Mouse (Mus musculus): Measurements from ENCODE around the gene Zfhx3. TPM values are rescaled to one million over a fixed set of nuclear protein-coding genes. Genes with fewer than 3 reads are reported as not detected.

Gene Zfhx3
- polyA plus RNA-seq, 1 experiment, result 1.5 TPM

DNA sequence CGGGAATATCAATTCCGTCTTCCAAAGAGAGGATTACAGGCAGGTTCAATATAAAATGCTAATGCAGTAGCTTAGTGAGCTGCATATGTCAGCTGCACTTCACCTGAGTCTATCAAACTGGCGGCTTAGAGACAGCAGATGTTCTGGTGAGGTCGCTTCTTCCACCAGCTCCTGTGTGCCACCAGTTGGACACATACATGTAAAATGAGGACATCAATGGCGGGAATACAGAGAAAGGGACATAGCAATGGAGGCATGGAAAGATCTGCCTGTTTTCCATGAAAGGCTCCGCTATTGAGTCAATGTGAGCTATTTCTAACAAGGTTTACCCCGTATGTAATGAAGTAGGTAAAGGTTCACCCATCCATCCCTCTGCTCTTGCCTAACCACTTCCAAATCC, 587.0 kb downstream of the Zfhx3 start:
- DNase-seq (ENCODE audit: extremely low spot score in 1 of 2, low spot score in 1 of 2), result no peak

DNA sequence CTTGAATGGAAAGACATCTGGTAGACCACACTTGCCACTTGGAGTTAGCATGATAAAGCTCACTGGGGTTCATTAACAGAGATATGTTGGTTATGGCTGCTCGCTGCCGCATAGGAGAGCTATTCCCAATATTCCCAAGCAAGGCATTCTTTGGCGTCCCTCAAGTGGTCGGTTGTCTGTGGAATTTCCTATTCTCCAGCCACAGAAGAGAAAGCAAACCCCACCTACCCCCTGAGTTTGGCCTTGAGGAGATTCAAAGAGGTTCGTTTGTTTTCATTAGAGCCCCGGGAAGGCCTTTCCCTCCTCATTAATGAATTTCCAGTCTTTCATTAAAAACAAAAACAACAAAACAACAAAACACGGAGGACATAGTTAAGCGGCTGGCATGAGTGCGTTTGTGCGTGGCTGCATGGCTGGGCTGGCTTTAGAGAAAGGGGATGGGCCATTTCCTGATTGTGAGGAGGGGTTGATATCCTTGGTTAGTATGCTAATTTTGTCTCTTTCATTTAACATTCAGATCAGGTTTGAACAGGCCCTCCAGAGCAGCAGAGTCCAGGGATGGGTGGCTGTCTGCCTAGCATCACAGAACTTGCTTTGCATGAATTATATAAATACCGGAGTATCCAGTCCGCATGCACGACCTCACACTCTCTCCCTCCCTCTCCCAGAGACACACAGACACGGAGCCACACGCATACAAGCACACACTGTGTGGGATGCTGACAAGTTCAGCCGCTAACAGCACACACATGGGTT, 592.9 kb downstream of the Zfhx3 start:
- DNase-seq (ENCODE audit: extremely low spot score in 1 of 2, low spot score in 1 of 2), result no peak

DNA sequence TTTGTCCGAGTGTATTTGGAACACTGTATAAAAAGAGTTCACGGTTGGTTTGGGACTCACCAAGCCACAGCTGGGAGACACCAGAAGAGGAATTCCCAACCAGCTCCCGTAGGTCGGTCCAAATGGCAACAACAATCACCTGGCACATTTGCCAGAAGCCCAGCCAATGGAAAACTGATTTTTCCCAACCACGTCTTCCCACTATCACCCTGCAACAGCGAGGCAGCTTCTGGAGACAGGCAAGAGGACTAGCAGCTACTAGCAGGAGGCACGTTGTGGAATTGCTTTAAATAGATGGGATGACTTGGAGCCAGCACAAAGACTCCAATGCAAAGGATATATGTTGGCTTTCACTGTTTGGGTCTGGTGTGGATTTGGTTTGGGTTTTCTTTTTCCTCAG, 593.7 kb downstream of the Zfhx3 start:
- DNase-seq (ENCODE audit: extremely low spot score in 1 of 2, low spot score in 1 of 2), result peak; percentile 28 to 46

DNA sequence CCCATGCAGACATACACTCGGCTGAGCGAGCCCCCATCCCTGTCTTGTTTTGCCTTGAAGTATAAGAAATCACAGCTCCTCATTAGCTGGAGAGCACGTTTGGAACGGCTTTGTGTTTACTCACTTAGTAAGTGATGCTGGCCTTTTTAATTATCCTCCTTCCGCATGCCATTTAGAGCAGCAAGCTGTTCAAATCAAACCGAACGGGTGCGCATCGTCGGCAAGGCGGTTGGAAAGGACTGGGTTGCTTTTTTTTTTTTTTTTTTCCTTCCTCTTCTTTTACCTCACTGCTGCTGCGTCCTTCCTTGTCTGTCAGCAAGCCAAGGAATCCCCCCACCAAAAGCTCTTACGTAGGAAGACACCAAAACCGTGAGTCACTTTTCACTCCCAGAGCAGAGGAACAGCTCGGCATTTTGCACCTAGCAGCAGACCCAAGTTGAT, 594.5 kb downstream of the Zfhx3 start:
- peak in 1 of 2 experiments; percentile 48 for DNase-seq (ENCODE audit: extremely low spot score in 1 of 2, low spot score in 1 of 2)

DNA sequence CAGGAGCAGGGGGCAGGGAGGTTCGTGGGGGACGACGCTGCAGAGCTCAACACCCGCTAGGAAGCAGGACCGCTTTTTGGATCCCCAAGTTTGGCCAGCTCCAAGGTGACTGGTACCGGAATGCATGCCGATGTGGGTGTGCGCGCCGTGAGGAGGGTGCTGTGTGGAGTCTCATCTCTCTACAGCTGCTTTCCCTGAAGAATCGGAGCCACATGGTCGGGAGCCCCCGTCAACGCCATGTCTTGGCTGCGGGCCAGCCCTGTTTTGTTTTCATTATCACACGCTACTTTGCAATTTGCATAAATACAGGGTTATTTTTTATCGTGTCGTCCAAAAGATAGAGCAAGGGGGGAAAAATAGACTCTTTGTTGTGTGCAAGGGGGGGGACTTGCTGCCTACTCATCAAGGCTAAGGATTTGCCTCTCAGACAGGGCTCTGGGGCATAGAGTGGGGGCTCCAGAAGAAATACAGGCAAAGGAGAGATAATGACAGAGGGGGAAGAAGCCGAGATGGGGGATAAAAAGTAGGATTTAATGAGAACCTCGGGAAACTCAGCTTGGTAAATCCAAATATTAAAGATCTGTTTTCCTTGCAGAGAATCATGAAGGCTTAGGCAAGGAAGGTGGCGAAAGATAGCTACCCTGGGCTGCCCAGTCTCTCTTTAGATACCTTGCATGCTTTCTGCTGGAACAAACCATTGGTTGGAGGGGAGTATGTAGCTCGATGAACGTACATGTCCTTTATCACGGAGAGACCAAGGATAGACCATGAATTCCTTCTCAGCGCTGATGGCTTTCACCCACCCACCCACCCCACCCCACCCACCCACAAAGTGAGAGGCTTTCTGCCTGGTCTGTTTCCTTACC, 595.5 kb downstream of the Zfhx3 start:
- peak in 1 of 2 experiments; percentile 43 for DNase-seq (ENCODE audit: extremely low spot score in 1 of 2, low spot score in 1 of 2)

DNA sequence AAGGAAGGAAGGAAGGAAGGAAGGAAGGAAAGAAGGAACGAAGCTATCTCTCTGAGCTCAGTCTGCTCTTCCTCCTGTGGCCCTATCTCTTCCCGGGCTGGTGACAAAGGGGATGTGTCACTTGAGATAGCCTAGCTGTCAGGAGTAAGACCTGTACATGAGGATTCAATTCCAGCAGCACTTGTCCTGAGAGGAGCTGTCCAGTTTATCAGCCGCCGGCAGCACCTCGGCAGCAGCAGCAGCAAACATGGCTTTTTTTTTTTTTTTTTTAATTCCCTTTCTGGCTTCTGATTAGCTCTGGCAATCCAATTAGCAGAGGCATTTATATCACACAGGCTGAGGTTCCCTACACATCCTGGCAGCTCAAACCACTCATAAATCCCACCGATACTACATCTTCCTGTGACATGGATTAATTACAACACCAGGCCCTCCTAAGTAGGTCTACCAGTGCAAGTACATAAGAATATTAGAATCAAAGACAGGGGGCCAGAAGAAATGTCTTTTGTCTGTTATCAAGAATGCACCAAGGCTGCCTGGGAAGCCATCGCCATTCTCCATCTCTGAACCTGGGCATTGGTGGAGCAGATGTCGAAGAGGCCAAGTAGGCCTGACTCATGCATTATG, 596.6 kb downstream of the Zfhx3 start:
- no peak for DNase-seq (ENCODE audit: extremely low spot score in 1 of 2, low spot score in 1 of 2)

DNA sequence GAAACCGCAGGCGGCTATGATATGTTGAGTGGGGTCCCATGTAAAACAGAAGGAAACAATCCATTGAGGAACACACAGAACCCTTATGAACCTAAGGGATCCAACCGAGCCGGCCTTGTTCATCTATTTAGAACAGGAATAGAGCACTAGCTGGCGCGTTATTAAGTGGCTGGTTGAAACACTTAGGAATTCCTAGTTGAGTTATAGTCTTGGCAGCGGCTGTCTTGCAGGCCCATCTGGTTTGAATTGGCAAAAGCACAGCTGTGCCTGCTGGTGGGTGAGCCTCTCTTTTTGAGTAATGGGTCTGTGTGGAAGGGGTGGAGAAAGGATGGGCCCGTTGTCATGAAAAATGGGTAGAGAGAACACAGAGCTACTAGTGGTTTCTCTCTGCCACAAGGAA, 610.1 kb downstream of the Zfhx3 start:
- DNase-seq (ENCODE audit: extremely low spot score in 1 of 2, low spot score in 1 of 2), result no peak

DNA sequence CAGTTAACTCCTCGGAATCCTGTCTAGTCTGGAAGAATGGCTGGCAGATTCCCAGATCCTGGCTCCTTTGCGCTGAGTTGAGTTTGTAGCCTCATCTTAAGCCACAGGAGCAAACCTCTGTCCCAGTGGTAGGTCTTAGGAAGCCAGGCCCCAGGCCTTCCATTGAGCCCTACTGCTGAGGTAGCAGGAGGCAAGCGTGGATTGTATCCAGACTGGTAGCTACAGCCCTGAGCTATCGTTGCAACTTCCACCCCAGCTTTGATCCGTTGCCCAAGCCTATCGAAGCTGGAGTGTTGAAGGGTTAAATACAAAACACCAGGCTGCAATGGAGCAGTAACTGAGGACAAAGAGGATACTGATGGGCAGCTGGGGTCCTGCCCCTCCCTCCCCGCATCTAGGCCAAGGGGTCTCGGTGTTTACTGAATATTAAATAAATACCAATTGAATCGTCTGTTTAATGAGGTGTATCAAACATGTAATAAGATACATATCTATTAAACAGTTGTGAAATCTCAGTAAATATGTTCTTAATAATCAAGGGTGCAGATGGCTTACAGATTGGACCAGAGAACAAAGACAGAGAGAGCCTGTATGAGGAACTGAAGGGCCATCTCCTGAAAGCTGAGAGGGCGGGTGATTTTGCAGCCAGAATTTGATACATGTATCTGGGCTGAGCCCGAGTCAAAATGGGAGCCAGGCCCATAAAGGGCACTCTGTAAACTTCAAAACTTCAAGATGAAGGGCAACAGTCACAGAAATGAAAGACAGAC, 611.5 kb downstream of the Zfhx3 start:
- no peak for DNase-seq (ENCODE audit: extremely low spot score in 1 of 2, low spot score in 1 of 2)

DNA sequence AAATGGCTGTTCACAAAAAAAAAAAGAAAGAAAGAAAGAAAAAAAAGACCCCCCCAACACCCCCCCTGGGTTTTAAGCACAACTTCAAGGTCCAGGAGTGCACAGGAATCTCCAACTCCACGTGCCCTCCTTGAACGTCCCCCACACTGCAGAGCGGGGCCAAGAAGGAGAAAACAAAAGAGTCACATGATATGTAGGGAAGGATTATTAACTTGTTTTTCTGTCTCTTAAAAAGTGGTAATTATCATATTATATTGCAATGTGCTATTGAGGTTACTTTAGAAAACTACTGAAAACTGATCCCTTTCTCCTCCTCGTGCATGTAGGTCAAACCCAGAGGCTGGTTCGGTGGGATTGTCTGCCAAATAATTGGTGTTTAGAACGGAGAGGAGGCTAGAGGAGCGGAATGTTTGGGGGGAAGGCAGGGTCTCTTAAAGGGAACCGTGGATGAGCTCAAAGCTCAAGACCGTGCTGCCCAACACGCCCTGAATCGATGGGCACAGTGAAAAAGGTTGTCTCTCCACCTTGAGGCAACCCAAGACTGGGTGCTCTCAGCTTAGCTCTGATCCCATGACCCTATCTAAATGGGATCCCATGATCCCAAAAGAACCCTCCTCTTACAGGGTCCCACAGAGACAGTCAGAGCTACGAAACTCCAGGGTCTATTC, 612.3 kb downstream of the Zfhx3 start:
- no peak for DNase-seq (ENCODE audit: extremely low spot score in 1 of 2, low spot score in 1 of 2)

DNA sequence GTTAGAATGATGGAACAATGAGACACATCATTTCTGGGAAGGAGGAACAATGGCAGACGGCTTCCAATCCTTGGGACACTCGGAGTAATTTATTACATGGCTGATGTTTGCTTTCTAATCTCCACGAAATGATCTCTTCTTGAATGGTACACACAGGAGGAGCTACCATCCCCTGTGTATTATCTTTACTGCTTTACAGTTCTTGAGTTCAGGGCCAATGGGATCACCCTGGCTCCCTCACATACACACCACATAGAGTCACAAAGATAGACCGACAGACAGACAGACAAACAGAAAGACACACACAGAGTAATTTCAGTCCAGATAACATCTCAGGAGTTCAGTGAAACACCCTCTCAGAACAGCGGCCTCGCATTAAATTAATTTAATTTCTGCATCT, 621.0 kb downstream of the Zfhx3 start:
- DNase-seq (ENCODE audit: extremely low spot score in 1 of 2, low spot score in 1 of 2), result no peak

DNA sequence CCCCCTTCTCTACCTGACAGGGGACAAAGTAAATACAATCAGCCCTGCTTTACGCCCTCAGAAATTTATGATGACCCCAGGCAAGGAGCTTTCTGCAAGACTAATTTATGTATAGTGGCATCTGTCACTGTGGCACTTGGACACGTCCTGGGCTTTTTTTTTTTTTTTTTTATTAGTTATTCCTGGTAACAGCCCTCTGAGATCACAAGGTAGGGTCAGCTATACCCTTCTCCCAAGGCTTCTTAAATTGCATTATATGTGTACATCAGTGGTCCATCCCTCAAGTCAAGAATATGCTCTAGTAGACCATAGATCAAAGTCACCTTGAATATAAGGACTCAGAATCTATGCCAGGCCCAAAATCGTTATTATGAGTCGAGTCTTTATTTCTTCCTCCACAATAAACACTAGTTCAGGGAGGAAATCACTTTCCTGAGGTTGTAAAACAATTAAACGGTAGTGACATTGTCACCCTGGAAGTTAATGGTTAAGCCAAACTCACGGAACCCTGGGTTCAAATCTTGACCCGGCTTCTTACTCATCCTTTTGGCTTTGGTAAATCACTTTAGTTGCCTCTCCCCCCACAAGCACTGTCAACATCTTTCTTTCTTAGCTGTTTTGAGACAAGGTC, 621.6 kb downstream of the Zfhx3 start:
- no peak for DNase-seq (ENCODE audit: extremely low spot score in 1 of 2, low spot score in 1 of 2)

DNA sequence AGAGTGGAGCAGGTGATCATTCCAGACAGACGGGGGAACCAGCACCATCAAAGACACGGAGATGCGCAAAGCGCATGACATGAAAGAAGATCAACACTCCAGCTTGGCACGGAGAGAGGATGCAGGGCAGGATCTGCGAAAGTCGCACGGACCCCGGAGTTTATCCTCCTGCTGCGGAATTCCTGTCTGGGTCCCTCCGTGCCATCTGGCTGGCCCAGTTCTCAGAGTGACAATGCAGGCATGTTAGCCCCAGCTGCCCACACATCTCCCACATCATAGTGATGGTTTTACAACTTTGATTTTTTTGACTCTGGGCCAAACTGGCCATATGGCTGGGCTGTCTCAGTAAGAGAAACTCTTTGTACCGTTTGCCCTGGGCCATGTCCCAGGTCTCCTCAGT, 623.6 kb downstream of the Zfhx3 start:
- peak; percentile 26 to 67 for DNase-seq (ENCODE audit: extremely low spot score in 1 of 2, low spot score in 1 of 2)

DNA sequence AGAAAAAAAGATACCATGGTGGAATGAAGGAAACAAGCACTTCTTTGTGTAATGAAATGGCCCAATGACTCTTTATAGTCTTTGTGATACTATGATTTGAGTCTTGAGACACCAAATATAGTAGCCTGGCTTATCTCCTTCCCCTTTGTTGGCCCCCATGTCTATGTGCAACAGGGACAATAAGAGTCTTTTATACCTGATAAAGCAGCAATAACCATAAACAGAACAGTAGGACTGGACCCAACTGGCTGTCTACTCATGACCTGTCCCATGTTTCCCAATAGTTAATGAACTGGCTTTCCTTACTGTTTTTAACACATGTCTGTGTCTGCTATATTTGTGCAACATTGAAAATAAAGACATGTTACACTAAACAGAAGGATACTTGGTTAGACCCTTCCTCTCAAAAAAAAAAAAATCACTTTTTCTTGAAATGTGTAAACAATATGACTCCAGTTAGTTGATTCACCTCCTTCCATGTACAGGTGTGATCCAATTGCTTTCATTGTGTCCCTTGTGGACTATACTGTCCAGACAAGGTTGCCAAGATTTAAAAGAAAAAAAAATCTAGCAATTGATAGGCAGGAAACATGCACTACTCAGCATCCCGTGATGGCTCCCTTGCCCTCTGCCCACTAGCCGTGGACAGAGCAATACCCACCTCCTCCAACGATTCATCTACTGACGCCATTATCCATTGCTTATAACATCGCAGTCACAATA, 631.0 kb downstream of the Zfhx3 start:
- no peak for DNase-seq (ENCODE audit: extremely low spot score in 1 of 2, low spot score in 1 of 2)

DNA sequence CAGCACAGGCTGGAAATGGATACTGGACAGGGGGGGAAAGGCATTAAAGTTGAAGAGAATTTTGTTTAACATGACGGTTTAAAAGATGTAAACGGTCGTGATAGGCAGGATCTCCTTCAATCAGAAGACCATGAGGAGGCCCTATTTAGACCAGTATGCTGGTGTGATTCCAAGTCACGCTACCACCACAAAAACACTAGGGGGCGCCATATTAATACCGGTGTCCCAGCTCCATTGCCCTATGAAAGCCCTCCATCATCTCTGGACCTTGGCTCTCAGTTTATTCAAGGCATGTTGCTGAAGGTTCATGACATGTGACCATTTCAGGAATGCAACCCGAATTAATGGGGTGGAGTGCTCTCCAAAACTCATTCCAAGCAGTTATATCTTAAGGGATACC, 631.7 kb downstream of the Zfhx3 start:
- peak in 1 of 2 experiments; percentile 28 for DNase-seq (ENCODE audit: extremely low spot score in 1 of 2, low spot score in 1 of 2)

DNA sequence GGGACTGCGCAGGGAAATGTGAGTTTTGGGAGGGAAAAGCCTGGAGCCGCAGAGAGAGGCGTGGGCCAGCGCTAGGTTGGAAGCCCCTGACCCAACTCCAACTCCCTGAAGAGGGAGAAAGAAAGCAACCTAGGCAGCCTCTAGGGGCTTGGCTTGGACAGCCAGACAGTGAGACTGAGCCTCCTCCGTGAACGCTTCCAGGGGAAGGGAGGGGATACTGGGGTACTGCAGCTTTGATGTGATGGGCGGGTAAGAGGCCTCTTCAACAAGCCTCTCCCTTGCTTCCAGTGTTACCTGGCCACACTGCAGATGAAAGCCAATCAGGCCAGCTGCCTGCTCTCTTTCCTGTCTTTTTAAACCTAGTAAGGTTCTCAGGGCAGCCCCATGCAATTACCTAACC, 635.1 kb downstream of the Zfhx3 start:
- no peak for DNase-seq (ENCODE audit: extremely low spot score in 1 of 2, low spot score in 1 of 2)

DNA sequence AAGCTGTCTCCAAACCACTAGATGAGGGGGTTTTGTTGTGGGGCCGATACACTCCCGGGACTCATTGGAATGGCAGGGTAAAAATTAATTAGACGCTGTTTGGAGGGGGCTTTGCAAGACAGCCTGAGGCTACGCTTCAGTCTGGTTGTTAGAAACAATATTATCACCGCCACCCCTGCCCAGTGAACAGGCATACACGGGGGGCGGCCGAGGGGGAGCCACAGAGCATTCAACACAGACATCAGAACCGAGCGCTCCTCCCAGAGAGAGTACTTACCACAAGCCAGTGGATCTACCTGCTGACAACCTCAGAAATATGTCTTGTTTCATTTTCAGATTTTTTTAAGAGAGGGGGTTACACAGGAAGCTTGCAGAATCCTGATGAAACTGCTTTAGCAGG, 635.9 kb downstream of the Zfhx3 start:
- DNase-seq (ENCODE audit: extremely low spot score in 1 of 2, low spot score in 1 of 2), result no peak

DNA sequence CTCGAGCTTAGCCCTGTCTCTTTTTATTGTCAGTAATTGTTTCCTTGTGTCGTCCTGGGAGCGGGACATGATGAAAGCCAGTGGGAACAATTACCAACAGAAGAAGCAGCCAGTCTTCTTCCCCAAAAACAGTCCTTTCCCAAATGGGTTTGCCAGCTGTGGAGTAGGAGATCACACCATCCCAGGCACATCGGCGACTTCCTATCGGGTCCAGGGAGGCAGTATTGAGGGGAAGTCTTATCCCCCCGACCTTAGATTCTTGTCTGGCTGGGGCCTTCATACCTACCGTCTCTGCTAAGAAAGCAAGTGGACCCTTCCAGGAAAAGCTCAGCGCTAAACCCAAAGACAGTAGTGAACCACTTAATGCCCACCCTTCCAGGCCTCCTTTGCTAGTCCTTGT, 637.4 kb downstream of the Zfhx3 start:
- no peak for DNase-seq (ENCODE audit: extremely low spot score in 1 of 2, low spot score in 1 of 2)

DNA sequence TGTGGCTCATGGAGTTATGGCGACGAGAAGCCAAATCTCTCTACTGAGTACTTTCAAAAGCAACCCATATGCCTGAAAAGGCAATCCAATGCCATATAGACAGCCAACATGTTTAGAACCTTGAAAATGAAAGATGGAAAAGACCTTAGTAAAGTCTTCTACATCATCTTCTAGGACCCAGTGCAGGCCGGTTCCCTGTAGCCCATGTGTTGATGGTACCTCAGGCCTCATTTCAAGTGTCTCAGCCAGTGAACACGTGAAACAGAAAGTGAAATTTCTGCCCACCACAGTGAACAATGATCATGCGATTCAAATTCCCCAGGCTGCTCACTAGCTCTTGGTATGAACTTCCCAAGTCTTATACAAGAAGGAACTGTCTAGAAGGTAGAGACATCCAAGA, 637.9 kb downstream of the Zfhx3 start:
- DNase-seq (ENCODE audit: extremely low spot score in 1 of 2, low spot score in 1 of 2), result no peak

DNA sequence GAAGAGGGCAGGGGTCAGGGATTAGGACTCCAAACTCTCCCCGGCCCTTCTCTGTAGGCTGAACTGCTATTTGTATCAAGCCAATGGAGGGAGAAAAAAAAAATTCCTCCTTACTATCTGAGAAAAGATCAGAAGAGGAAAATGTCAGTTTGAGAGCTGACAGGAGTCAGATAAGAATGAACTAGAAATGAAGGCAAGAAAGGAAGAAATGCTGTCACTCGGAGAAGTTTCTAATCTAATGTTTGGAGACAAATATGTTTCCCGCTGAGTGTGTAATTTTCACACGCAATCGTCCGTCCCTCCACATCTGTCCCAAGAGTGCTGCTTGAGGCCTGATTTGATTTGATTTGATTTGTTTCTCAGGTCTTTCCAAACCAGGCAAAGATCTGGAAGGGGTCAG, 639.1 kb downstream of the Zfhx3 start:
- DNase-seq (ENCODE audit: extremely low spot score in 1 of 2, low spot score in 1 of 2), result no peak
